Mouse (Mus musculus): ENCODE results near the gene Klhl3. TPM values are rescaled to one million over a fixed set of nuclear protein-coding genes. Genes with fewer than 3 reads are reported as not detected.
A peak's percentile ranks its signal among the peaks of the same experiment; 100 is the strongest.

Gene Klhl3
- polyA plus RNA-seq, 1 experiment from 2014 or later = 2.5 TPM

GRCm38 (mm10) chr13:57983330-57983729, 130.1 kb downstream of the Klhl3 start:
- H3K4me2 ChIP-seq = peak overlapping the region; percentile 11; the same call in 1 of the 2 replicates
- WGBS = 36% methylated on average over 12 of the region's 12 CpGs
- ATAC-seq (ENCODE audit: insufficient number of reproducible peaks, insufficient read depth, low FRiP score, low TSS enrichment, low read depth) = no peak
- no peak overlapping the region for H3K9ac ChIP-seq
- H3K36me3 ChIP-seq = no peaks in the 10 kb centered on the region
- H3K27ac ChIP-seq = no peak overlapping the region
- H3K9me3 ChIP-seq = no peaks in the 10 kb centered on the region
- H3K4me1 ChIP-seq = peaks cover 37% of the 10 kb centered on the region
- H3K27me3 ChIP-seq = no peaks in the 10 kb centered on the region
- no peak overlapping the region for H3K4me3 ChIP-seq

GRCm38 (mm10) chr13:57982904-57983303, 130.5 kb downstream of the Klhl3 start:
- no peak overlapping the region for H3K9ac ChIP-seq
- no peaks in the 10 kb centered on the region for H3K9me3 ChIP-seq
- 37% methylated on average over 11 of the region's 11 CpGs for WGBS
- ATAC-seq (ENCODE audit: insufficient number of reproducible peaks, insufficient read depth, low FRiP score, low TSS enrichment, low read depth) = no peak
- peaks cover 37% of the 10 kb centered on the region for H3K4me1 ChIP-seq
- 0 out of 2 replicates have a peak overlapping the region, but pooled peaks have one; percentile 11 for H3K4me2 ChIP-seq
- no peaks in the 10 kb centered on the region for H3K36me3 ChIP-seq
- no peaks in the 10 kb centered on the region for H3K27me3 ChIP-seq
- H3K27ac ChIP-seq = no peak overlapping the region
- no peak overlapping the region for H3K4me3 ChIP-seq

- Histone ChIP-seq H3K4me3 (no peak overlapping the region), H3K27me3 (no peaks in the 10 kb centered on the region), H3K4me1 (peaks cover 34% of the 10 kb centered on the region), H3K9me3 (no peaks in the 10 kb centered on the region), H3K36me3 (no peaks in the 10 kb centered on the region), H3K9ac (no peak overlapping the region), H3K27ac (peak overlapping the region; percentile 16; the same call in 1 of the 2 replicates), H3K4me2 (peak overlapping the region; percentile 32; the same call in 1 of the 2 replicates)
- WGBS = 27% methylated on average over 9 of the region's 9 CpGs
- 0 out of 2 replicates have a peak, but pooled peaks have one; percentile 40 for ATAC-seq (ENCODE audit: insufficient number of reproducible peaks, insufficient read depth, low FRiP score, low TSS enrichment, low read depth)
Measured at GRCm38 (mm10) chr13:57980679-57981078, 132.7 kb downstream of the Klhl3 start.

GRCm38 (mm10) chr13:57980071-57980470, 133.3 kb downstream of the Klhl3 start:
- no peak overlapping the region for H3K4me3 ChIP-seq
- peaks cover 34% of the 10 kb centered on the region for H3K4me1 ChIP-seq
- peak overlapping the region; percentile 32; the same call in 1 of the 2 replicates for H3K4me2 ChIP-seq
- no peak overlapping the region for H3K9ac ChIP-seq
- no peaks in the 10 kb centered on the region for H3K9me3 ChIP-seq
- 21% methylated on average over 2 of the region's 2 CpGs for WGBS
- ATAC-seq (ENCODE audit: insufficient number of reproducible peaks, insufficient read depth, low FRiP score, low TSS enrichment, low read depth) = no peak
- no peaks in the 10 kb centered on the region for H3K36me3 ChIP-seq
- no peaks in the 10 kb centered on the region for H3K27me3 ChIP-seq
- H3K27ac ChIP-seq = 0 out of 2 replicates have a peak overlapping the region, but pooled peaks have one; percentile 16

GRCm38 (mm10) chr13:57978931-57979330, 134.5 kb downstream of the Klhl3 start:
- Histone ChIP-seq H3K4me2 (peak overlapping the region; percentile 30; the same call in 1 of the 2 replicates), H3K9ac (no peak overlapping the region), H3K36me3 (no peaks in the 10 kb centered on the region), H3K27me3 (no peaks in the 10 kb centered on the region), H3K4me3 (no peak overlapping the region), H3K9me3 (no peaks in the 10 kb centered on the region), H3K4me1 (peaks cover 34% of the 10 kb centered on the region), H3K27ac (no peak overlapping the region)
- no peak for ATAC-seq (ENCODE audit: insufficient number of reproducible peaks, insufficient read depth, low FRiP score, low TSS enrichment, low read depth)
- WGBS = 19% methylated on average over 9 of the region's 9 CpGs

- H3K9ac ChIP-seq = no peak overlapping the region
- no peak for ATAC-seq (ENCODE audit: insufficient number of reproducible peaks, insufficient read depth, low FRiP score, low TSS enrichment, low read depth)
- no peak overlapping the region for H3K4me3 ChIP-seq
- H3K27me3 ChIP-seq = no peaks in the 10 kb centered on the region
- H3K4me1 ChIP-seq = peaks cover 26% of the 10 kb centered on the region
- no peaks in the 10 kb centered on the region for H3K9me3 ChIP-seq
- H3K4me2 ChIP-seq = no peak overlapping the region
- H3K36me3 ChIP-seq = no peaks in the 10 kb centered on the region
- no peak overlapping the region for H3K27ac ChIP-seq
- 86% methylated on average over 6 of the region's 6 CpGs for WGBS
Measured at GRCm38 (mm10) chr13:57977721-57978120, 135.7 kb downstream of the Klhl3 start.

GRCm38 (mm10) chr13:57965658-57966057, 147.7 kb downstream of the Klhl3 start:
- WGBS = 69% methylated on average over 6 of the region's 6 CpGs
- no peak for ATAC-seq (ENCODE audit: insufficient number of reproducible peaks, insufficient read depth, low FRiP score, low TSS enrichment, low read depth)
- Histone ChIP-seq H3K9ac (no peak overlapping the region), H3K4me2 (no peak overlapping the region), H3K36me3 (no peaks in the 10 kb centered on the region), H3K27me3 (no peaks in the 10 kb centered on the region), H3K4me3 (no peak overlapping the region), H3K27ac (no peak overlapping the region), H3K9me3 (no peaks in the 10 kb centered on the region), H3K4me1 (0 out of 2 replicates have a peak, but pooled peaks cover 5% of the 10 kb centered on the region)

- 86% methylated on average over 2 of the region's 2 CpGs for WGBS
- H3K9ac ChIP-seq = no peak overlapping the region
Measured at GRCm38 (mm10) chr13:57960254-57960653, 153.1 kb downstream of the Klhl3 start.

GRCm38 (mm10) chr13:57959806-57960205, 153.6 kb downstream of the Klhl3 start:
- Histone ChIP-seq H3K4me1 (no peaks in the 10 kb centered on the region), H3K9me3 (peaks cover 5% of the 10 kb centered on the region; the same call in 1 of the 2 replicates), H3K9ac (no peak overlapping the region), H3K36me3 (no peaks in the 10 kb centered on the region), H3K4me2 (no peak overlapping the region), H3K27me3 (no peaks in the 10 kb centered on the region), H3K27ac (no peak overlapping the region), H3K4me3 (no peak overlapping the region)
- 91% methylated on average over 5 of the region's 5 CpGs for WGBS
- ATAC-seq (ENCODE audit: insufficient number of reproducible peaks, insufficient read depth, low FRiP score, low TSS enrichment, low read depth) = no peak

More at GRCm38 (mm10) chr13:57960254-57960653, 153.1 kb downstream of the Klhl3 start:
- Histone ChIP-seq H3K4me3 (no peak overlapping the region), H3K27me3 (no peaks in the 10 kb centered on the region), H3K9me3 (peaks cover 5% of the 10 kb centered on the region; the same call in 1 of the 2 replicates), H3K4me2 (no peak overlapping the region), H3K4me1 (no peaks in the 10 kb centered on the region), H3K36me3 (no peaks in the 10 kb centered on the region), H3K27ac (no peak overlapping the region)
- ATAC-seq (ENCODE audit: insufficient number of reproducible peaks, insufficient read depth, low FRiP score, low TSS enrichment, low read depth) = no peak

MicroRNA genes within 50 kb of the gene (microRNA counts, 519-probe panel; counts per million panel counts)
- 236 counts per million, percentile 44 among the panel's probes with 10 or more counts for microRNA mmu-miR-874

Small RNA genes lying within 50 kb of the gene (microRNA-seq; reads per million reads assigned to microRNA genes)
- gene Mir874 = 130 reads per million, percentile 57 among the genes with 10 or more reads in this experiment

Other genes starting within 250 kb of the Klhl3 start
- 12.0 and 13.1 TPM in 2 replicates for gene Spock1, start 205.3 kb downstream of the Klhl3 start, polyA plus RNA-seq (2015; fragmentation: Nextera tagmentation; extraction: Ambion mirVana)
- gene Hnrnpa0, start 15.0 kb upstream of the Klhl3 start, polyA plus RNA-seq (2015; fragmentation: Nextera tagmentation; extraction: Ambion mirVana) = 58.5 and 64.2 TPM in 2 replicates
- gene Idnk, start 44.1 kb upstream of the Klhl3 start, polyA plus RNA-seq (2015; fragmentation: Nextera tagmentation; extraction: Ambion mirVana) = 43.8 and 46.3 TPM in 2 replicates
- gene Ubqln1, start 102.1 kb upstream of the Klhl3 start, polyA plus RNA-seq (2015; fragmentation: Nextera tagmentation; extraction: Ambion mirVana) = 98.7 and 98.8 TPM in 2 replicates
- 24.2 and 26.3 TPM in 2 replicates for gene Gkap1, start 162.1 kb upstream of the Klhl3 start, polyA plus RNA-seq (2015; fragmentation: Nextera tagmentation; extraction: Ambion mirVana)
- 0.73 and 0.98 TPM in 2 replicates for gene Kif27, start 245.5 kb upstream of the Klhl3 start, polyA plus RNA-seq (2015; fragmentation: Nextera tagmentation; extraction: Ambion mirVana)

All from embryonic facial prominence, embryonic 13.5 days (tissue).